Mouse (Mus musculus) large intestine, adult 2 months (tissue): ENCODE results near the gene Clec2h. TPM values are rescaled to one million over a fixed set of nuclear protein-coding genes. Genes with fewer than 3 reads are reported as not detected.
"Not testable (repeated sequence)": the region's sequence is repeated elsewhere in the genome, so short reads cannot be mapped to it uniquely, and the experiment has no call there.

Experiments used
- DNase-seq: peaks from one replicate; pipeline ENCODE4 v3.0.0-alpha.2; 2012; ENCODE audit warnings: low read depth, low spot score
- whole genome bisulfite sequencing: fragments of 180-500 bp; shearing (Covaris S2); methylation state at CpG from one replicate; pipeline ENCODE4 v1.1.7; 2018; 5-methylcytosine and 5-hydroxymethylcytosine counted together
- polyA plus RNA-seq: library from polyadenylated mRNA; depleted of rRNA; stranded (reverse); fragments of >200 nt; gene quantifications from 2 replicates; pipeline ENCODE4 v1.2.3, GENCODE M21; 2012; rRNA removed

Clec2h gene
- polyA plus RNA-seq: 252 and 368 TPM in 2 replicates

GRCm38 (mm10) chr6:128662206-128662605 is at the start of gene Clec2h:
Gene Clec2h, plus strand, starts transcription at chr6:128662385.
- no peak for DNase-seq
- 5% methylated on average over 1 of the region's 1 CpGs for WGBS

GRCm38 (mm10) chr6:128622733-128623132 is 39.5 kb upstream of the Clec2h start:
- WGBS: 72% methylated on average over 2 of the region's 2 CpGs
- no peak for DNase-seq

- 92% methylated on average over 5 of the region's 5 CpGs for WGBS
- not testable (repeated sequence) for DNase-seq
These were observed 38.8 kb upstream of the Clec2h start, which contains the start of gene Klrb1a for GRCm38 (mm10) chr6:128623433-128623832. Gene Klrb1a, minus strand, starts transcription at chr6:128623533.

- DNase-seq: no peak
- WGBS: 76% methylated on average over 4 of the region's 4 CpGs
These were observed 37.8 kb upstream of the Clec2h start for GRCm38 (mm10) chr6:128624425-128624824.

GRCm38 (mm10) chr6:128625246-128625645 is 36.9 kb upstream of the Clec2h start:
- 97% methylated on average over 6 of the region's 6 CpGs for WGBS

GRCm38 (mm10) chr6:128629771-128630739 is 32.1 kb upstream of the Clec2h start:
- 37% methylated on average over 12 of the region's 13 CpGs for WGBS

More at GRCm38 (mm10) chr6:128625246-128625645, 36.9 kb upstream of the Clec2h start:
- DNase-seq: not testable (repeated sequence)

GRCm38 (mm10) chr6:128630912-128631905 is 31.0 kb upstream of the Clec2h start:
- DNase-seq: not testable (repeated sequence)
- WGBS: 26% methylated on average over 15 of the region's 15 CpGs

More at GRCm38 (mm10) chr6:128629771-128630739, 32.1 kb upstream of the Clec2h start:
- DNase-seq: not testable (repeated sequence)

GRCm38 (mm10) chr6:128640673-128641072 is 21.5 kb upstream of the Clec2h start:
- WGBS: 43% methylated on average over 1 of the region's 1 CpGs
- no peak for DNase-seq

- 28% methylated on average over 2 of the region's 2 CpGs for WGBS
- DNase-seq: no peak
These were observed 21.0 kb upstream of the Clec2h start for GRCm38 (mm10) chr6:128641116-128641716.

GRCm38 (mm10) chr6:128643999-128644398 is 18.2 kb upstream of the Clec2h start:
- WGBS: 69% methylated on average over 2 of the region's 2 CpGs
- no peak for DNase-seq

- not testable (repeated sequence) for DNase-seq
- 88% methylated on average over 20 of the region's 20 CpGs for WGBS
These were observed 17.5 kb upstream of the Clec2h start for GRCm38 (mm10) chr6:128644694-128645093.

GRCm38 (mm10) chr6:128645708-128646107 is 16.5 kb upstream of the Clec2h start:
- 93% methylated on average over 12 of the region's 12 CpGs for WGBS
- not testable (repeated sequence) for DNase-seq

GRCm38 (mm10) chr6:128649681-128650080 is 12.5 kb upstream of the Clec2h start:
- no peak for DNase-seq
- 23% methylated on average over 3 of the region's 3 CpGs for WGBS

GRCm38 (mm10) chr6:128650187-128650586 is 12.0 kb upstream of the Clec2h start:
- no peak for DNase-seq
- WGBS: 22% methylated on average over 1 of the region's 1 CpGs

- 75% methylated on average over 7 of the region's 7 CpGs for WGBS
- not testable (repeated sequence) for DNase-seq
These were observed 11.4 kb upstream of the Clec2h start for GRCm38 (mm10) chr6:128650827-128651226.

GRCm38 (mm10) chr6:128652938-128653337 is 9.2 kb upstream of the Clec2h start:
- WGBS: 72% methylated on average over 1 of the region's 1 CpGs
- no peak for DNase-seq

- DNase-seq: no peak
- 41% methylated on average over 1 of the region's 1 CpGs for WGBS
These were observed 936 bp upstream of the Clec2h start for GRCm38 (mm10) chr6:128661249-128661648.

GRCm38 (mm10) chr6:128669936-128670335 is 7.8 kb downstream of the Clec2h start:
- no peak for DNase-seq
- 64% methylated on average over 4 of the region's 4 CpGs for WGBS

GRCm38 (mm10) chr6:128679574-128679973 is 17.4 kb downstream of the Clec2h start:
- DNase-seq: no peak
